Mouse (Mus musculus): ENCODE measurements around the gene Pkd1l1.

GRCm38 (mm10) chr11:8972093-8972492, 973 bp downstream of the Pkd1l1 start:
- TF ChIP-seq POLR2A (IDR thresholded peaks at IDR 0.05; ENCODE audit: insufficient read length, low read depth) (no peak), TCF12 (IDR thresholded peaks at IDR 0.05; ENCODE audit: insufficient read depth, poor library complexity, severe bottlenecking) (no peak), E2F4 (IDR thresholded peaks at IDR 0.05; ENCODE audit: insufficient read depth) (no peak), USF1 (IDR thresholded peaks at IDR 0.05; ENCODE audit: low read depth) (no peak), MYOG (IDR thresholded peaks at IDR 0.05; ENCODE audit: control insufficient read depth in 1 of 3, insufficient read depth in 1 of 3, insufficient read length in 2 of 3, low read depth in 2 of 3) (no peak)

Measured in myocyte (in vitro differentiated cells).